Mouse (Mus musculus) lung, embryonic 16.5 days (tissue): ENCODE results near the gene Ssty1. TPM values are rescaled to one million over a fixed set of nuclear protein-coding genes. Genes with fewer than 3 reads are reported as not detected.
"Not testable (repeated sequence)": the region's sequence is repeated elsewhere in the genome, so short reads cannot be mapped to it uniquely, and the experiment has no call there.

Source experiments
- ATAC-seq: fragments of 200-750 bp; cut with Nextera tagmentation; 2 replicates; pipeline ENCODE4 v1.8.0; 2017; ENCODE audit warnings: low read depth, mild to moderate bottlenecking, moderate library complexity
- H3K27ac ChIP-seq: fragments of 300-500 bp; sonication (generic); 2 replicates; pipeline ENCODE4 v1.5.1; 2014; ENCODE audit warnings: mild to moderate bottlenecking, control low read depth, low read length
- H3K27me3 ChIP-seq: fragments of 300-500 bp; sonication (generic); 2 replicates; pipeline ENCODE4 v1.6.1; 2014; ENCODE audit warnings: low read depth, low read length, mixed read lengths; ENCODE audit not compliant: control insufficient read depth, insufficient read depth
- H3K36me3 ChIP-seq: fragments of 300-500 bp; sonication (generic); 2 replicates; pipeline ENCODE4 v1.6.1; 2014; ENCODE audit warnings: low read length; ENCODE audit not compliant: control insufficient read depth, insufficient read depth
- H3K4me1 ChIP-seq: fragments of 300-500 bp; sonication (generic); replicated peaks from 2 replicates; pipeline ENCODE4 v1.6.1; 2014; ENCODE audit warnings: low read length, mixed read lengths; ENCODE audit not compliant: control insufficient read depth, insufficient read depth
- H3K4me2 ChIP-seq: fragments of 300-500 bp; sonication (generic); 2 replicates; pipeline ENCODE4 v1.6.1; 2014; ENCODE audit warnings: low read depth, low read length, control low read depth
- H3K4me3 ChIP-seq: fragments of 300-500 bp; sonication (generic); 2 replicates; pipeline ENCODE4 v1.5.1; 2014; ENCODE audit warnings: mild to moderate bottlenecking, low read length, control low read depth
- H3K9ac ChIP-seq: fragments of 300-500 bp; sonication (generic); 2 replicates; pipeline ENCODE4 v1.6.1; 2014; ENCODE audit warnings: low read length, control low read depth
- H3K9me3 ChIP-seq: fragments of 300-500 bp; sonication (generic); 2 replicates; pipeline ENCODE4 v1.6.1; 2016; ENCODE audit warnings: low read length; ENCODE audit not compliant: control insufficient read depth
- WGBS: fragments of 180-500 bp; shearing (Covaris S2); extraction: QIAGEN DNeasy Blood & Tissue Kit; methylation state at CpG from one replicate; pipeline ENCODE4 v1.1.7; 2014; 5-methylcytosine and 5-hydroxymethylcytosine counted together
- polyA plus RNA-seq: library from polyadenylated mRNA; unstranded; fragments of >200 nt; fragmentation: Nextera tagmentation; extraction: Ambion mirVana; gene quantifications from 2 replicates; pipeline ENCODE4 v1.2.1, GENCODE M21; 2015

Ssty1 gene
- polyA plus RNA-seq: not detected in 2 replicates

- not testable (repeated sequence) for H3K27ac ChIP-seq, H3K4me3 ChIP-seq, H3K4me2 ChIP-seq, H3K9ac ChIP-seq, H3K9me3 ChIP-seq, H3K27me3 ChIP-seq, ATAC-seq, H3K36me3 ChIP-seq, H3K4me1 ChIP-seq
Measured at GRCm38 (mm10) chrY:18088816-18089215, at the start of gene Ssty1. Gene Ssty1 (plus strand): TSS chrY:18089116.

- no CpG with 5 or more reads among the region's 3 CpGs for WGBS
- H3K4me1 ChIP-seq, H3K27me3 ChIP-seq, H3K9ac ChIP-seq, H3K9me3 ChIP-seq, ATAC-seq, H3K4me3 ChIP-seq, H3K36me3 ChIP-seq, H3K27ac ChIP-seq, H3K4me2 ChIP-seq: not testable (repeated sequence)
Measured at GRCm38 (mm10) chrY:18061712-18062111, 27.2 kb upstream of the Ssty1 start, which contains the start of gene Gm21764. Gene Gm21764 (minus strand): TSS chrY:18061812.

Other genes starting within 250 kb of the Ssty1 start
- gene Gm21904, start 242.8 kb upstream of the Ssty1 start, polyA plus RNA-seq: not detected in 2 replicates
- not detected in 2 replicates for gene Gm20772, start 214.4 kb upstream of the Ssty1 start, polyA plus RNA-seq
- gene Gm20831, start 214.4 kb upstream of the Ssty1 start, polyA plus RNA-seq: not detected in 2 replicates
- gene Srsy, start 151.8 kb upstream of the Ssty1 start, polyA plus RNA-seq: not detected in 2 replicates
- not detected in 2 replicates for gene Gm21764, start 27.3 kb upstream of the Ssty1 start, polyA plus RNA-seq